Mouse (Mus musculus) monocyte, adult 2 months (primary cell): ENCODE data around the gene Gm12117.

Source experiments
- DNase-seq, 2 experiments: peaks; one replicate each; pipeline ENCODE4 v3.0.0; 2022; ENCODE audit warnings: low spot score in 2 of 2, low read depth in 1 of 2

Gene Gm12117

GRCm38 (mm10) chr11:33276637-33277036, at the start of gene Gm12117:
TSS of gene Gm12117 (minus strand) at chr11:33276737.
- no peak for DNase-seq

- no peak for DNase-seq
Measured at GRCm38 (mm10) chr11:33319006-33319611, 42.6 kb upstream of the Gm12117 start.

- DNase-seq: no peak
Measured at GRCm38 (mm10) chr11:33309566-33309965, 33.0 kb upstream of the Gm12117 start.

- no peak for DNase-seq
Measured at GRCm38 (mm10) chr11:33300859-33301258, 24.3 kb upstream of the Gm12117 start.

- DNase-seq: no peak
Measured at GRCm38 (mm10) chr11:33299371-33299770, 22.8 kb upstream of the Gm12117 start.

- DNase-seq: no peak
Measured at GRCm38 (mm10) chr11:33297121-33297520, 20.6 kb upstream of the Gm12117 start.

- DNase-seq: no peak
Measured at GRCm38 (mm10) chr11:33295422-33295821, 18.9 kb upstream of the Gm12117 start.

GRCm38 (mm10) chr11:33294063-33294462, 17.5 kb upstream of the Gm12117 start:
- DNase-seq: no peak

GRCm38 (mm10) chr11:33278571-33278970, 2.0 kb upstream of the Gm12117 start:
- DNase-seq: no peak

- DNase-seq: no peak
Measured at GRCm38 (mm10) chr11:33274816-33275215, 1.7 kb downstream of the Gm12117 start.

GRCm38 (mm10) chr11:33274294-33274693, 2.2 kb downstream of the Gm12117 start:
- DNase-seq: no peak

GRCm38 (mm10) chr11:33240295-33240694, 36.2 kb downstream of the Gm12117 start:
- DNase-seq: no peak

GRCm38 (mm10) chr11:33234134-33234533, 42.4 kb downstream of the Gm12117 start:
- no peak for DNase-seq

- DNase-seq: no peak
Measured at GRCm38 (mm10) chr11:33232056-33232455, 44.5 kb downstream of the Gm12117 start.

- no peak for DNase-seq
Measured at GRCm38 (mm10) chr11:33228186-33228585, 48.4 kb downstream of the Gm12117 start.

GRCm38 (mm10) chr11:33226516-33226915, 50.0 kb downstream of the Gm12117 start:
- no peak for DNase-seq
